Mouse (Mus musculus): ENCODE measurements around the gene Gpld1. TPM values are rescaled to one million over a fixed set of nuclear protein-coding genes. Genes with fewer than 3 reads are reported as not detected.

Gpld1 gene
- 2.1 and 2.5 TPM in 2 replicates for polyA plus RNA-seq (2011; ENCODE audit: insufficient read depth, insufficient read length, low read depth, missing spikeins)

- Histone ChIP-seq H3K4me3 (ENCODE audit: low read depth, low read length) (no peak within 1 kb of the TSS), H3K27me3 (ENCODE audit: control insufficient read depth, insufficient read depth, low read length, poor library complexity, severe bottlenecking) (no peaks in the 10 kb centered on the region; the same call in 1 of the 2 replicates), H3K36me3 (ENCODE audit: control insufficient read depth, insufficient read depth, low read length, poor library complexity, severe bottlenecking) (no peaks in the 10 kb centered on the region), H3K9me3 (replicated peaks; ENCODE audit: control insufficient read depth, insufficient read depth, low read length, poor library complexity, severe bottlenecking) (no peaks in the 10 kb centered on the region), H3K4me1 (ENCODE audit: control insufficient read depth, insufficient read depth, low read length) (no peaks in the 10 kb centered on the region), H3K9ac (ENCODE audit: low read depth, poor library complexity, severe bottlenecking) (no peak within 1 kb of the TSS), H3K27ac (ENCODE audit: insufficient read depth, low read length) (no peak within 1 kb of the TSS)
- TF ChIP-seq EP300 (IDR thresholded peaks at IDR 0.05; ENCODE audit: insufficient read depth, low read depth, low read length) (no peak), CTCF (IDR thresholded peaks at IDR 0.05; ENCODE audit: low read depth, low read length) (no peak), POLR2A (IDR thresholded peaks at IDR 0.05; ENCODE audit: insufficient read depth, low read length) (no peak)
These were observed at the start of gene Gpld1 for GRCm38 (mm10) chr13:24942512-24943282. TSS of gene Gpld1 (plus strand) at chr13:24943152.

GRCm38 (mm10) chr13:24893880-24894279, 49.1 kb upstream of the Gpld1 start:
- H3K27me3 ChIP-seq (ENCODE audit: control insufficient read depth, insufficient read depth, low read length, poor library complexity, severe bottlenecking): no peaks in the 10 kb centered on the region
- no peaks in the 10 kb centered on the region for H3K9me3 ChIP-seq (replicated peaks; ENCODE audit: control insufficient read depth, insufficient read depth, low read length, poor library complexity, severe bottlenecking)
- no peaks in the 10 kb centered on the region for H3K36me3 ChIP-seq (ENCODE audit: control insufficient read depth, insufficient read depth, low read length, poor library complexity, severe bottlenecking)
- TF ChIP-seq CTCF (IDR thresholded peaks at IDR 0.05; ENCODE audit: low read depth, low read length) (no peak), EP300 (IDR thresholded peaks at IDR 0.05; ENCODE audit: insufficient read depth, low read depth, low read length) (no peak), POLR2A (IDR thresholded peaks at IDR 0.05; ENCODE audit: insufficient read depth, low read length) (no peak)
- no peak overlapping the region for H3K27ac ChIP-seq (ENCODE audit: insufficient read depth, low read length)
- no peak overlapping the region for H3K4me3 ChIP-seq (ENCODE audit: low read depth, low read length)
- no peaks in the 10 kb centered on the region for H3K4me1 ChIP-seq (ENCODE audit: control insufficient read depth, insufficient read depth, low read length)
- no peak overlapping the region for H3K9ac ChIP-seq (ENCODE audit: low read depth, poor library complexity, severe bottlenecking)

- Histone ChIP-seq H3K9me3 (replicated peaks; ENCODE audit: control insufficient read depth, insufficient read depth, low read length, poor library complexity, severe bottlenecking) (no peaks in the 10 kb centered on the region), H3K27ac (ENCODE audit: insufficient read depth, low read length) (no peak overlapping the region), H3K27me3 (ENCODE audit: control insufficient read depth, insufficient read depth, low read length, poor library complexity, severe bottlenecking) (no peaks in the 10 kb centered on the region), H3K4me1 (ENCODE audit: control insufficient read depth, insufficient read depth, low read length) (no peaks in the 10 kb centered on the region), H3K9ac (ENCODE audit: low read depth, poor library complexity, severe bottlenecking) (no peak overlapping the region), H3K4me3 (ENCODE audit: low read depth, low read length) (no peak overlapping the region), H3K36me3 (ENCODE audit: control insufficient read depth, insufficient read depth, low read length, poor library complexity, severe bottlenecking) (no peaks in the 10 kb centered on the region)
- TF ChIP-seq EP300 (IDR thresholded peaks at IDR 0.05; ENCODE audit: insufficient read depth, low read depth, low read length) (no peak), CTCF (IDR thresholded peaks at IDR 0.05; ENCODE audit: low read depth, low read length) (no peak), POLR2A (IDR thresholded peaks at IDR 0.05; ENCODE audit: insufficient read depth, low read length) (no peak)
These were observed 41.0 kb upstream of the Gpld1 start for GRCm38 (mm10) chr13:24901916-24902315.

GRCm38 (mm10) chr13:24903412-24903811, 39.5 kb upstream of the Gpld1 start:
- H3K27me3 ChIP-seq (ENCODE audit: control insufficient read depth, insufficient read depth, low read length, poor library complexity, severe bottlenecking): no peaks in the 10 kb centered on the region
- H3K4me1 ChIP-seq (ENCODE audit: control insufficient read depth, insufficient read depth, low read length): no peaks in the 10 kb centered on the region
- no peak overlapping the region for H3K4me3 ChIP-seq (ENCODE audit: low read depth, low read length)
- no peak overlapping the region for H3K27ac ChIP-seq (ENCODE audit: insufficient read depth, low read length)
- H3K9ac ChIP-seq (ENCODE audit: low read depth, poor library complexity, severe bottlenecking): no peak overlapping the region
- no peak for TF ChIP-seq EP300 (IDR thresholded peaks at IDR 0.05; ENCODE audit: insufficient read depth, low read depth, low read length)
- TF ChIP-seq CTCF (IDR thresholded peaks at IDR 0.05; ENCODE audit: low read depth, low read length): no peak
- TF ChIP-seq POLR2A (IDR thresholded peaks at IDR 0.05; ENCODE audit: insufficient read depth, low read length): no peak
- no peaks in the 10 kb centered on the region for H3K36me3 ChIP-seq (ENCODE audit: control insufficient read depth, insufficient read depth, low read length, poor library complexity, severe bottlenecking)
- no peaks in the 10 kb centered on the region for H3K9me3 ChIP-seq (replicated peaks; ENCODE audit: control insufficient read depth, insufficient read depth, low read length, poor library complexity, severe bottlenecking)

GRCm38 (mm10) chr13:24905422-24905821, 37.5 kb upstream of the Gpld1 start:
- Histone ChIP-seq H3K9ac (ENCODE audit: low read depth, poor library complexity, severe bottlenecking) (no peak overlapping the region), H3K4me1 (ENCODE audit: control insufficient read depth, insufficient read depth, low read length) (no peaks in the 10 kb centered on the region), H3K9me3 (replicated peaks; ENCODE audit: control insufficient read depth, insufficient read depth, low read length, poor library complexity, severe bottlenecking) (no peaks in the 10 kb centered on the region), H3K4me3 (ENCODE audit: low read depth, low read length) (no peak overlapping the region), H3K27me3 (ENCODE audit: control insufficient read depth, insufficient read depth, low read length, poor library complexity, severe bottlenecking) (no peaks in the 10 kb centered on the region), H3K27ac (ENCODE audit: insufficient read depth, low read length) (no peak overlapping the region), H3K36me3 (ENCODE audit: control insufficient read depth, insufficient read depth, low read length, poor library complexity, severe bottlenecking) (no peaks in the 10 kb centered on the region)
- TF ChIP-seq EP300 (IDR thresholded peaks at IDR 0.05; ENCODE audit: insufficient read depth, low read depth, low read length) (no peak), POLR2A (IDR thresholded peaks at IDR 0.05; ENCODE audit: insufficient read depth, low read length) (no peak), CTCF (IDR thresholded peaks at IDR 0.05; ENCODE audit: low read depth, low read length) (no peak)

GRCm38 (mm10) chr13:24906831-24907570, 36.0 kb upstream of the Gpld1 start:
- Histone ChIP-seq H3K4me3 (ENCODE audit: low read depth, low read length) (no peak overlapping the region), H3K27me3 (ENCODE audit: control insufficient read depth, insufficient read depth, low read length, poor library complexity, severe bottlenecking) (no peaks in the 10 kb centered on the region)

More at GRCm38 (mm10) chr13:24906831-24907570, 36.0 kb upstream of the Gpld1 start:
- Histone ChIP-seq H3K4me1 (ENCODE audit: control insufficient read depth, insufficient read depth, low read length) (no peaks in the 10 kb centered on the region), H3K9ac (ENCODE audit: low read depth, poor library complexity, severe bottlenecking) (no peak overlapping the region), H3K9me3 (replicated peaks; ENCODE audit: control insufficient read depth, insufficient read depth, low read length, poor library complexity, severe bottlenecking) (no peaks in the 10 kb centered on the region), H3K36me3 (ENCODE audit: control insufficient read depth, insufficient read depth, low read length, poor library complexity, severe bottlenecking) (no peaks in the 10 kb centered on the region), H3K27ac (ENCODE audit: insufficient read depth, low read length) (no peak overlapping the region)
- TF ChIP-seq POLR2A (IDR thresholded peaks at IDR 0.05; ENCODE audit: insufficient read depth, low read length) (no peak), CTCF (IDR thresholded peaks at IDR 0.05; ENCODE audit: low read depth, low read length) (no peak), EP300 (IDR thresholded peaks at IDR 0.05; ENCODE audit: insufficient read depth, low read depth, low read length) (no peak)
